Mouse (Mus musculus): ENCODE data around the gene Gse1.

GRCm38 (mm10) chr8:120452111-120452510, 223.9 kb downstream of the Gse1 start:
- TF ChIP-seq CTCF (IDR thresholded peaks at IDR 0.05) (no peak), EP300 (IDR thresholded peaks at IDR 0.05; ENCODE audit: insufficient read depth, low read depth, low read length) (no peak), POLR2A (IDR thresholded peaks at IDR 0.05; ENCODE audit: insufficient read depth, low read depth, low read length) (no peak)

All from heart, adult 2 months (tissue).